Mouse (Mus musculus): ENCODE data around the gene Eif4ebp2. TPM values are rescaled to one million over a fixed set of nuclear protein-coding genes. Genes with fewer than 3 reads are reported as not detected.

Gene Eif4ebp2
- polyA plus RNA-seq, 1 experiment from 2014 or later: 71.0 TPM

DNA sequence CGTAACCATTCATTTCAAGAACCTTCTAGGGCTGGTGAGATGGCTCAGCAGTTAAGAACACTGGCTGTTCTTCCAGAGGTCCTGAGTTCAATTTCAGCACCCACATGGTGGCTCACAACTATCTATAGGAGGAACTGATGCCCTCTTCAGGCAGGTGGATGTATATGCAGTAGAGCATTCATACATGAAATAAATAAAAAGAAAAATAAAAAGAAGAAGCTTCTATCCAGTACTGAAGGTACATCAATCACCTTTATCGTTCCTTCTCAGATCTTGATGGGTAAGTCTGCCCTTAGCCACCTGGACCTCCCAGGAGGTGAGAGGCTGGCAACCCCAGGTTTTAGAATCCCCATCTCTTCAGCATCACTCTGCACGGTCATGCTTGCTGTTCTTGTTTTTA lies 37.2 kb downstream of the Eif4ebp2 start:
- Histone ChIP-seq H3K4me2 (replicated peaks) (no peak overlapping the region), H3K27me3 (peaks cover 50% of the 10 kb centered on the region), H3K4me3 (no peak overlapping the region), H3K9ac (no peak overlapping the region), H3K4me1 (peaks cover 8% of the 10 kb centered on the region), H3K27ac (no peak overlapping the region), H3K9me3 (replicated peaks) (no peaks in the 10 kb centered on the region), H3K36me3 (no peaks in the 10 kb centered on the region)
- WGBS: 76% methylated on average over 3 of the region's 3 CpGs
- no peak for ATAC-seq (ENCODE audit: low FRiP score)

DNA sequence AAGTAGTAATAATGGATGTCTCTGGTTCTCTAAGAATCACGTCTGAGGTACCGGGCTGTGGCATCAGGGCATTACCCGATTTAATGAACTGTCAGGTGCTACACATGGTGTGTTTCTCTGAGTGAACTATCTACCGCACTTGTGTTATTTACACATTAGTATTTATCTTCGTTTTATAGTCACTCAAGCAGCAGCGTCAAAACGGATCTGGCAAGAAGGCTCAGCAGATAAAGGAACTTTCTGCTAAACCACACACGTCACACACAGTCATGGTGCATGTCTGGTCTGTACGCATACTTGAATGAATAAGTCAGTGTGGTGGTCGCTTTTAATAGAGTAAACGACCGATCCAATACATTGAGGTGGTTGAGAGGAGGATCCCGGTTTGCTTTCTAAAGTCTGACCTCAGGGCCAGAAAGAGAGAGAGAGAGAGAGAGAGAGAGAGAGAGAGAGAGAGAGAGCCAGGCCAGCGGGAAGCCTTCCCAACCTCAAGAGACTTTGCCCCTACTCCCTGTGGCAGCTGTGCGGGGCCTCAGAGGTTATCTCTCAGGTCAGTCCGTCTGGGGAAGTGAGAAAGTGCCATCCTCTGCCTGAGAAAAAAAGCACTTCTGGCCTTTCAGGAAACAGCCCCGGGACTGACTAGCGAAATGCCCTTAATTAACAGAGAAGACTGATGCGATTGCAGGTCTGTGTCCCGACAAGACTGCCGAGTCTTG lies 39.4 kb downstream of the Eif4ebp2 start:
- H3K4me2 ChIP-seq (replicated peaks): no peak overlapping the region
- H3K27ac ChIP-seq: no peak overlapping the region
- H3K36me3 ChIP-seq: no peaks in the 10 kb centered on the region
- peaks cover 11% of the 10 kb centered on the region for H3K4me1 ChIP-seq
- H3K4me3 ChIP-seq: no peak overlapping the region
- H3K27me3 ChIP-seq: peaks cover 28% of the 10 kb centered on the region
- no peak for ATAC-seq (ENCODE audit: low FRiP score)
- WGBS: 57% methylated on average over 21 of the region's 21 CpGs
- no peak overlapping the region for H3K9ac ChIP-seq
- H3K9me3 ChIP-seq (replicated peaks): no peaks in the 10 kb centered on the region

DNA sequence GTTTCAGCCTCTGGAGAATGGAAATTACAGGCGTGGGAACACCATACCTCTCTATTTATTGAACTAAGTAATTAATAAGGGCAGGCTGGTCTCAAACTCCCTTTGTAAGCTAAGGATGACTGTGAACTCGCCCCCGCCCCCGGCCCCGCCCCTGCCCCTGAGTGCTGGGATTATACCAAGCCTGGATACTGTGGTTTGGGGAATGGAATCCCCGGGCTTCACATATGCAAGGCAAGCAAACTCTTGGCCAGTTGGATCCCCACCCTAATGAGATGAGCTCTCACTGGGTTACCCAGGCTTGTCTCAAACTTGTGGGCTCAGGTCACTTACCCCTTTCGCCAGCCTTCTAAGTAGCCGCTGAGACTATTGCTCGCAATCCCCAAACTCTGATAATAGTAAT lies 42.3 kb downstream of the Eif4ebp2 start:
- peaks cover 8% of the 10 kb centered on the region for H3K4me1 ChIP-seq
- no peak overlapping the region for H3K27ac ChIP-seq
- H3K4me3 ChIP-seq: no peak overlapping the region
- H3K9me3 ChIP-seq (replicated peaks): no peaks in the 10 kb centered on the region
- no peak for ATAC-seq (ENCODE audit: low FRiP score)
- WGBS: 33% methylated on average over 9 of the region's 9 CpGs
- H3K27me3 ChIP-seq: peaks cover 4% of the 10 kb centered on the region; the same call in 1 of the 2 replicates
- H3K4me2 ChIP-seq (replicated peaks): no peak overlapping the region
- H3K9ac ChIP-seq: no peak overlapping the region
- H3K36me3 ChIP-seq: no peaks in the 10 kb centered on the region

DNA sequence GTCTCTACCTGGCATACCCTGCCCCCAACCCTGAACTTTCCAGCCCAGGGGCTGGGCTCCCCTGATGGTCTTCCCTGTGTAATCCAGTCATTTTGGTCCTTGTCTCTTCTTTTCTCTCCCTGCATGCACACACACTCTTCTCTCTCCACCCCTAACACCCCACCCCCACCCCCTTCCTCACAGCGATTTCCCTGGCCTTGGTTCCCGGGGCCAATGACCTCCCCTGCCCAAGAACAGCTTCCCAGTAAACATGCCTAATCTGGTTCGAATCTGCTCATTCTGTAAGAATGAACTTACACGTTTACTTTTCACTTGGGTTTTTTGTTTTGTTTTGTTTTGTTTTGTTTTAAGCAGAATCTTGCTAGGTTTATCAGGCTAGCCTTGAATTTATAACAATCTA lies 42.7 kb downstream of the Eif4ebp2 start:
- no peak overlapping the region for H3K27ac ChIP-seq
- H3K9me3 ChIP-seq (replicated peaks): no peaks in the 10 kb centered on the region
- H3K4me1 ChIP-seq: peaks cover 8% of the 10 kb centered on the region
- H3K27me3 ChIP-seq: peaks cover 4% of the 10 kb centered on the region; the same call in 1 of the 2 replicates
- no peaks in the 10 kb centered on the region for H3K36me3 ChIP-seq
- no peak overlapping the region for H3K9ac ChIP-seq
- 4% methylated on average over 4 of the region's 4 CpGs for WGBS
- H3K4me2 ChIP-seq (replicated peaks): no peak overlapping the region
- H3K4me3 ChIP-seq: no peak overlapping the region
- no peak for ATAC-seq (ENCODE audit: low FRiP score)

DNA sequence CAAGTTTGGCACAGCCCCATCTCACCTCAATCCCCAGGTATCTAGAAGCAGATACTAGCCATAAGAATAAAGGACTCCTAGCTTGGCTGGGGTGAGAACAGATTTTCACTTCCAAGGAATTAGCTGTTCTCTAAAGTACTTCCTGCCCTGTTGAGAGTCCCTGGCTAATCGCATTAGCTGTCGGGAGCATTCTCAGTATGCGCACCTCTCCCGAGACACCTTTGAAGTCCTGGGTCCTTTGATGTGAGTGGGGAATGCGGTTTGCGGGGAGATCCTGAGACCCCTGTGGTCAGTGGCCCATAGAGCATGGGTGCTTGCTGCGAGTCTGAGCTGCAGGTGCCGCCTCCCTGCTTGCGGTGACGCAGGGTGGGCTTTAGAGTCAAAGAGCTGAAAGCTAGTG lies 46.5 kb downstream of the Eif4ebp2 start:
- Histone ChIP-seq H3K9ac (no peak overlapping the region), H3K36me3 (no peaks in the 10 kb centered on the region), H3K4me3 (no peak overlapping the region), H3K9me3 (replicated peaks) (no peaks in the 10 kb centered on the region), H3K4me2 (replicated peaks) (no peak overlapping the region), H3K27me3 (peaks cover 4% of the 10 kb centered on the region; the same call in 1 of the 2 replicates), H3K4me1 (peaks cover 8% of the 10 kb centered on the region), H3K27ac (no peak overlapping the region)
- 21% methylated on average over 10 of the region's 10 CpGs for WGBS
- no peak for ATAC-seq (ENCODE audit: low FRiP score)

DNA sequence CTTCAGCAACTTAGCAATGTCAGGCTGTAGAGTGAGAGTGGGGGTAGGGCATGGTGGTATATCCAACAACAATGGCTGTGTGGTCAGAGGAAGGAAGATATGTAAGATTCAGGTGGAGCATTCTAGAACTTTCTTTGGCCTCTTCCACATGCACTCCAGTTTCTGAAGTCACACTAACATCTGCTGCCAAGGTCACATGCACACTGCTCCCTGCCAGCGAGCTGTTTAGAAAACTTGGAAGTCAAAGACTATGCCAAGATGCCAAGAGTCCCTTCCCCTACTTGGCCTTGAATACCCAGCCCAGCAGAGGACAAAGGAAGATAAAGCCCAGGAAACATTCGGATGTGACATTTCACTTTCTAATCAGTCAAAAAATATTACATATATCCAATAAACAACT lies 49.5 kb downstream of the Eif4ebp2 start:
- no peaks in the 10 kb centered on the region for H3K36me3 ChIP-seq
- H3K27ac ChIP-seq: no peak overlapping the region
- H3K27me3 ChIP-seq: peaks cover 4% of the 10 kb centered on the region; the same call in 1 of the 2 replicates
- ATAC-seq (ENCODE audit: low FRiP score): no peak
- no peak overlapping the region for H3K9ac ChIP-seq
- 88% methylated on average over 2 of the region's 2 CpGs for WGBS
- H3K4me2 ChIP-seq (replicated peaks): no peak overlapping the region
- no peaks in the 10 kb centered on the region for H3K9me3 ChIP-seq (replicated peaks)
- H3K4me1 ChIP-seq: no peaks in the 10 kb centered on the region
- H3K4me3 ChIP-seq: no peak overlapping the region

DNA sequence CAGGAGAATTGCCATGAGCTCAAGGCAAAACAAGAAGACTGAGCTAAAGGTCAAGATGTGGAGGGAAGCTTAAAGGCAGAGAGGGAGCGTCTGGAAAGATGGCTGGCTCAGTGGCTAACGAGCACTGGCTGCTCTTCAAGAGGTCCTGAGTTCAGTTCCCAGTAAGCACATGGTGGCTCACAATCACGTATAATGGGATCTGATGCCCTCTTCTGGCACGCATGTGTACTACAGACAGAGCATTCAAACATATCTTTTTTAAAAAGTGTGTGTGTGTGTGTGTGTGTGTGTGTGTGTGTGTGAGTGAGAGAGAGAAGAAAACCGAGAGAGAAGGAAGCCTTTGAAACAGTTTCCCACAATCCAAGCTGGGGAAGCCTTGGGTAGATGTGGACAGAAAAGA lies 50.0 kb downstream of the Eif4ebp2 start:
- no peak for ATAC-seq (ENCODE audit: low FRiP score)
- Histone ChIP-seq H3K9ac (no peak overlapping the region), H3K27me3 (peaks cover 4% of the 10 kb centered on the region; the same call in 1 of the 2 replicates), H3K9me3 (replicated peaks) (no peaks in the 10 kb centered on the region), H3K4me1 (no peaks in the 10 kb centered on the region), H3K4me3 (no peak overlapping the region), H3K36me3 (no peaks in the 10 kb centered on the region), H3K27ac (no peak overlapping the region), H3K4me2 (replicated peaks) (no peak overlapping the region)
- 81% methylated on average over 5 of the region's 5 CpGs for WGBS

DNA sequence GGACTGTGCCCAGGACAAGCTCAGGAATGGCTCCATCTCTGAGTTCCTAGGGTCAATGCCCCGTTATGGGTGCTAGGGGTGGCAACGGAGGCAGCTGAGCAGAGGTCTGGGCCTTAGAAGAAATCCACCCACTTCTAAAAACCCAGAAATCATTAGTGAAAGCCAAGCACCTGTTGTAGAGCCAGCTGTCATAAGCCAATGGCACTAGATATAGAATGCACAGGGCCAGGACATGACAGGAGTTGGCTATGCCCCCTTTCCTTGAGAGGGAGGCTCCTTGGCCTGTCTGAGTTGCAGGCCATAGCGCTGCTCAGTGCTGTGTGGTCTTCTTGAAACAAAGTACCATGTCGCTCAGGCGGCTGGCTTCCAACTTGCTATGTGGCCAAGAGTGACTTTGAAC lies 52.1 kb downstream of the Eif4ebp2 start:
- H3K4me1 ChIP-seq: no peaks in the 10 kb centered on the region
- ATAC-seq (ENCODE audit: low FRiP score): no peak
- H3K36me3 ChIP-seq: no peaks in the 10 kb centered on the region
- 89% methylated on average over 5 of the region's 5 CpGs for WGBS
- no peaks in the 10 kb centered on the region for H3K27me3 ChIP-seq
- no peak overlapping the region for H3K27ac ChIP-seq
- H3K9ac ChIP-seq: no peak overlapping the region
- no peaks in the 10 kb centered on the region for H3K9me3 ChIP-seq (replicated peaks)
- H3K4me2 ChIP-seq (replicated peaks): no peak overlapping the region
- H3K4me3 ChIP-seq: no peak overlapping the region

DNA sequence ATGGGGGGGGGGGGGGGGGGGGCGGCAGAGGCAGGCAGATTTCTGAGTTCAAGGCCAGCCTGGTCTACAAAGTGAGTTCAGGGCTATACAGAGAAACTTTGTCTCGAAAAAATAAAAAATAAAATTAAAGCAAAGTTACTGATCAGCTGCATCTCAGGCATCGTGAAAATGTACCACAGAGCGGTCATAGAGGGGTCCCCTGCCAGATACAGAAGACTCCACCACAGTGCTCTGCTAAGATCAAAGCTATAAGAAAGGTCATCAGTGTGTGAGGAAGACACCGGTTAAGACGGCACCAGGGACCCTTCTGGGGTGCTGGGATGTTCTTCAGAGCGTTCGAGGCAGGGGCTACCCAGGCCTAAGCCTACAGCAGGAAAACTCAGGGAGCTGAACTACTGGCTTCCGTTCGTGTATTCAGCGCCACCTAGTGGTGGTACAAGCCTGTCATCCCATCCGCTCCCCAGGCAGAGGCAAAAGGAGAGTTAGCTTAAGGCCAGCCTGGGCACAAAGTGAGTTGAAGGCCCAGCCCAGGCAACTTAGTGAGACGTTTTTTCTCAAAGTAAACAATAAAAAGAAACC lies 53.2 kb downstream of the Eif4ebp2 start:
- WGBS: 19% methylated on average over 12 of the region's 13 CpGs

DNA sequence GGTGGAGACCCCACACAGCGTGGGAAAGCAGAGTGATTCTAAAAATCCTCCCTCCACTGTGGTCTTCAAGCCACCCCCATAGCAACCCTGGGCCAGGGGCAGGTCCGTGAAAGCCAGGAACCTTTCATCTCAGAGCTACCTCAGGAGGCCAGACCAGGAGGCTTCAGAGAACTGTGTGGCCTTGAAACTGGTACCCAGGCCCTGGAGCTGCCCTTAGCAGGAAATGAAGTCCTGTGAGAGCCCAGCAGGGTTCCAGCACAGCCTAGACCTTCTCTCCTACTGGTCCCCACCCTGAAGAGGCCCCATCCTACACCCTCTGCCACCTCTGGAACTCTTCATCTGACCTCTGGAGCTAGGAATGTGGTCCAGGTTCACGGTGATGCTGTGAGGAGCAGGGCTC lies 54.3 kb downstream of the Eif4ebp2 start:
- H3K27ac ChIP-seq: no peak overlapping the region
- H3K4me1 ChIP-seq: peaks cover 7% of the 10 kb centered on the region
- no peak overlapping the region for H3K9ac ChIP-seq
- WGBS: 52% methylated on average over 3 of the region's 3 CpGs
- ATAC-seq (ENCODE audit: low FRiP score): no peak
- H3K4me3 ChIP-seq: no peak overlapping the region
- no peak overlapping the region for H3K4me2 ChIP-seq (replicated peaks)
- H3K9me3 ChIP-seq (replicated peaks): no peaks in the 10 kb centered on the region
- H3K27me3 ChIP-seq: no peaks in the 10 kb centered on the region
- H3K36me3 ChIP-seq: no peaks in the 10 kb centered on the region

More for the DNA sequence above, 53.2 kb downstream of the Eif4ebp2 start:
- Histone ChIP-seq H3K27ac (no peak overlapping the region), H3K4me3 (no peak overlapping the region), H3K4me2 (replicated peaks) (no peak overlapping the region), H3K4me1 (peaks cover 6% of the 10 kb centered on the region), H3K9me3 (replicated peaks) (no peaks in the 10 kb centered on the region), H3K27me3 (no peaks in the 10 kb centered on the region), H3K36me3 (no peaks in the 10 kb centered on the region), H3K9ac (no peak overlapping the region)
- peak; percentile 65 for ATAC-seq (ENCODE audit: low FRiP score)

DNA sequence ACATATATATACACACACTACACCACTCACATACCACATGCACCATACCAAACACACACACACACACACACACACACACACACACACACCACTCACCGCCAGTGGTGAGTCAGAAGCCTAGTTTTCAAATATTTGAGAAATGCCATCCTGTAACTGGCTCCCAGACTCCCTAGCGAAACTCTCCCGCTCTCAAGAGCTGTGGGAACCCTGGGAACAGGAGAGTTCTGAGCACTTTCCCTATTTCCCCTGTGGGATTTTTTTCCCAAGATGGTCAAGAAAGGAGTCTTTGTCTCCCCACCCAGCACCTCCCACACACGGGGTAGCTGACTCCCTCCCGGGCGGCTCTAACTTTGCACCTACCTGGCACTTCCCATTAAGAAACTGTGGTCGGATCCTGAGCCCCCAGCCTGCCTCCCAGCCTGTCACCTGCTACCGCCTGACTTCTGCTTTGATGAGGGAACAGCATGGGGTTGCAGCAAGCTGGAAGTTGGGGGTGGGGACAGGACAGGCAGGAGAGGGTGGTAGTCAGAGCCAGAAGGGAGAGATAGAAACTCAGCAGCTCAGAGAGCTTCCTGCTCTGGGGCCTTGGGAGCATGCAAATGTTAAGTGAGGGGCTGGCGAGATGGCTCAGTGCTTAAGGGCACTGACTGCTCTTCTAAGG lies 57.9 kb downstream of the Eif4ebp2 start:
- H3K27me3 ChIP-seq: 0 out of 2 replicates have a peak, but pooled peaks cover 2% of the 10 kb centered on the region
- no peak overlapping the region for H3K4me3 ChIP-seq
- no peak overlapping the region for H3K4me2 ChIP-seq (replicated peaks)
- no peaks in the 10 kb centered on the region for H3K9me3 ChIP-seq (replicated peaks)
- H3K27ac ChIP-seq: peak overlapping the region; percentile 23; the same call in 1 of the 2 replicates
- 16% methylated on average over 9 of the region's 9 CpGs for WGBS
- ATAC-seq (ENCODE audit: low FRiP score): 0 out of 2 replicates have a peak, but pooled peaks have one; percentile 33
- peaks cover 8% of the 10 kb centered on the region for H3K4me1 ChIP-seq
- no peaks in the 10 kb centered on the region for H3K36me3 ChIP-seq
- no peak overlapping the region; the same call in 1 of the 2 replicates for H3K9ac ChIP-seq

DNA sequence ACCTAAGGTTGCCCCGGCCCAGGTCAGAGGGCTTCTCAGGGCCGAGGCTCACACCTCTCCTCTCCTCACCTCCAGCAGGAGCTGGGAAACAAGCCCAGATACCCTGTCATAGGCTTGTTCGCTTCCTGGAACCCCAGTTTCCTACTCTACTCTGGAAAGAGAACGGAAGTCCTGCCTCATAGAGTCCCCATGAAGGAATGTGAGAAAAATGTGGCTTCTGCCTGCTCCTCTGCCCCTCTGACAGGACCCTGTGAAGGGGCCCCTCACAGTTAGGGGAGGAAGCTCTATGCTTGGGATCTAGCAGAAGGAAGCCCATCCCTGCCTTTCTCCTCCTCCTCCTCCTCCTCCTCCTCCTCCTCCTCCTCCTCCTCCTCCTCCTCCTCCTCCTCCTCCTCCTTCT lies 59.9 kb downstream of the Eif4ebp2 start:
- WGBS: 60% methylated on average over 4 of the region's 4 CpGs
- Histone ChIP-seq H3K4me3 (no peak overlapping the region), H3K27ac (no peak overlapping the region)

More for the DNA sequence above, 59.9 kb downstream of the Eif4ebp2 start:
- ATAC-seq (ENCODE audit: low FRiP score): no peak
- Histone ChIP-seq H3K36me3 (no peaks in the 10 kb centered on the region), H3K4me1 (peaks cover 16% of the 10 kb centered on the region), H3K27me3 (0 out of 2 replicates have a peak, but pooled peaks cover 2% of the 10 kb centered on the region), H3K4me2 (replicated peaks) (no peak overlapping the region), H3K9me3 (replicated peaks) (no peaks in the 10 kb centered on the region), H3K9ac (no peak overlapping the region)

All from hindbrain, embryonic 12.5 days (tissue).